Mouse (Mus musculus): ENCODE results near the gene Pfkfb3. TPM values are rescaled to one million over a fixed set of nuclear protein-coding genes. Genes with fewer than 3 reads are reported as not detected.

Pfkfb3 gene
- total RNA-seq, 2 experiments from 2014 or later = 7.8 to 10.4 TPM

DNA sequence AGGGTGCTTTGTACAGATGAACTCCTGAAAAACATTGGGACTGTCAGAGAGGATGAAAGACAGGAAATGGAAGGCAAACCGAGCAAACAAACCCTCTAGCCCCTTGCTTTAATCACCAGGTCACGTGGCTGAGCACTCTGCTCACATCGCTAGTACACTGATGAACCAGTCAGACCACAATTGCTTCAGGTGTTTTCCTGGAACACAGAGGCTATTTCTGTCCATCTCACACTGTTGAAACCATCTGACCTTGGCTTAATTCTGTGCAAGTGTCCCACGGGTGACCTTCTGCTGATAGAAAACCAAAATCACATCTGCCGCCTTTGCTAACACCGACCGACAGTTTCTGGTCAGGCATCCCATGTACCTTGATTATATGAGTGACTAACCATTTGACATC is 96.0 kb downstream of the Pfkfb3 start:
- intact Hi-C loops (cut with DNase I) = no loop called here
- no peak for DNase-seq (ENCODE audit: low spot score)

DNA sequence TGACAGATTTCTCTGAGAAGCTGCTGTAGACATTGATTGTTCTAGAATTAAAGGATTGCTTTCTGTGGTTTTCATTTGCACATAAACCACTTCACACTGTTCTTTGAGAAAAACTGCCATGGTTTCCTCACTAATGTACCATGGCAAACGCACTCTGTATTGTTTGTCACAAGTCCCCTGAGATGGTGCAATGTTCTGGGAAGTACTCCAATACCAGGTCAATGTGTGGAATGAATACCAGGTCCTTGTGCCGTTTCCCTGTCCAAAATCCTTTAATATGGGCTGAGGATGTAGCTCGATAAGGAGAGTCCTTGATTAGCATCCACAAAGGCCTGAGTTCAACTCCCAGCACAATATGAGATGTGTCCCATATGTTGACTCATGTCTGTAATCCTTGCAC is 105.2 kb downstream of the Pfkfb3 start:
- intact Hi-C loops (cut with DNase I) = no loop called here

DNA sequence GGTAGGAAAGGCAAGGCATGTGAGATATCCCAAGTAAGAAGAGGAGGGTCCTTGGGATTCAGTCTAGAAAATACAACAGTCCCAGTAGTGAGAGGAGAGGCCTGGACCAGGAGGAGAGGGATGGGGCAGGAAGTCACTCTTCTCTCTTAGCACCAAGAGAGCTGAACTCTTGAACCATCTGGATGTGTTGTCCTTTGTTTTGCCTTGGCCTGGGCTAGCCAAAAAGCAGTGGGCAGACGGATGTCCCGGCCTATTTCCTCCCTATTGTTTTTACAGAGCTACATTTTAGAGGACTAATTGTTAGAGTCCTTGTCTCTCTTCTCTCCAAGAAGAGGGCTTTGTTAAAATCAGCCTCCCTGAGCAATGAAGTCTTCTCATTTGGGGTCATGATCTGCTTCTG is 106.0 kb downstream of the Pfkfb3 start:
- intact Hi-C loops (cut with DNase I) = no loop called here
- no peak for DNase-seq (ENCODE audit: low spot score)

More for the DNA sequence above, 105.2 kb downstream of the Pfkfb3 start:
- no peak for DNase-seq (ENCODE audit: low spot score)

DNA sequence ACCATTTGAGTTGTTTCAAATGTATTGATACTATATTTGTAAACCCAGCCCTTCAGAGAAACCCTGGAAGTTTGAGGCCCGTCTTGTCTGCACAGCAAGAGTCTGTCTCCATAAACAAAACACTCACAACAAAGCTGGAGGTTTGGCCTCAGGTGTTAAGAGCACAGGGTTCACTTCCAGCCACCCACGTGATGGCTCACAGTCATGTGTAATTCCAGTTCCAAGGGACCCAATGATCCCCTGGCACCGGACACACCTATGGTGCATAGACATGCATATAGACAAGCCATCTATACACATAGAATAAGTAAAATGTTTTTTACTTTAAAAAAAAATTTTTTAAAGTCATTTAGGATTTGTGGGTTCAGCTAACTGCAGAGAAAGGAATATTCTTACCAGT is 108.2 kb downstream of the Pfkfb3 start:
- intact Hi-C loops (cut with DNase I) = no loop called here
- no peak for DNase-seq (ENCODE audit: low spot score)

DNA sequence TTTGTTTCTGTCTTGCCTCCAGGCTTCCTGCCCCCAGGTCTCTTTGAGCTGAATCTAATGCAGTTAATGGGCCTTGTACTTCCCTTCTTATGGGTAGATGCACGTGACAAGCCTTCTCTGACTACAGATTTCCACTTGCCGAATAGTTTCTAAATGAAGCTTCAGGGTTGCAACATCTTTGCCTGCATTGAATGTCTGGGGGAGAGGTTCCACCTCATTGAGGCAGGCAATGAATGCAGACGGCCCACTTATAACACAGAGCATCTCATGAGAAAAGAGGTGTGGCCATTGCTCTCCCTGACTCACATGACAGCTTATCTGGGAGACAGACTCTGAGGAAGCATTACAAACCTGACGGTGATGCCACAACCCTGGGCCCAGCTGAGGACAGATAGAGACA is 112.0 kb downstream of the Pfkfb3 start:
- intact Hi-C loops (cut with DNase I) = no loop called here

DNA sequence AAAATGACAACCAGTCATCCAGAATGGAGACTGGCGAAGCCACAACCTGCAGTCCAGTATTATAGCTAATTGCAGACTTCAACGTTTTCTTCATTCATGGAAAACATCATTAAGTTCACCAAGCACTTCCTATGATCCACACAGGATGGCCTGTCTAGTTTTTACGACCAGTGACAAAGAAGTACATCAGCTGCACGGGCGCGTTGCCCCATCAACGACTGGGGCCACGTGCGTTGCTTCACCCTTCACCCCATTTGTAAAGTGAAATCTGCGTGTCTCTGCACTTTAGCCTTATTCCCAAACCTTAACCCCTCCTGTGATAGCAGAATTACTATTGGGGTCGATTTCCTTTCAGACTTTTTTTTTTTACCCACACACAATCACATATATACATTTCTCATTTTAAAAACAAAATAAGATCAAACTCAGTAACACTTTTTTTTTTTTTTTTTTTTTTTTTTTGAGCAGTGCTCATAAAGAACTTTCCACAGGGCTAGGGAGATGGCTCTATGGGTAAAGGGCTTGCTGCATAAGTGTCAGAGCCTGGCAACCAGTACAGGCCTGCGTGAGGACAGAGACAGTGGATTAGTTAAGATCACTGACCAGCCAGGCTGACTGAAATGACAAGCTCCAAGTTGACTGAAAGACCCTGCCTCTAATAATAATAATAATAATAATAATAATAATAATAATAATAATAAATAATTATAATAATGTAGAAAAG is 115.5 kb downstream of the Pfkfb3 start:
- DNase-seq (ENCODE audit: low spot score) = no peak
- intact Hi-C loops (cut with DNase I) = no loop called here

More for the DNA sequence above, 112.0 kb downstream of the Pfkfb3 start:
- no peak for DNase-seq (ENCODE audit: low spot score)

DNA sequence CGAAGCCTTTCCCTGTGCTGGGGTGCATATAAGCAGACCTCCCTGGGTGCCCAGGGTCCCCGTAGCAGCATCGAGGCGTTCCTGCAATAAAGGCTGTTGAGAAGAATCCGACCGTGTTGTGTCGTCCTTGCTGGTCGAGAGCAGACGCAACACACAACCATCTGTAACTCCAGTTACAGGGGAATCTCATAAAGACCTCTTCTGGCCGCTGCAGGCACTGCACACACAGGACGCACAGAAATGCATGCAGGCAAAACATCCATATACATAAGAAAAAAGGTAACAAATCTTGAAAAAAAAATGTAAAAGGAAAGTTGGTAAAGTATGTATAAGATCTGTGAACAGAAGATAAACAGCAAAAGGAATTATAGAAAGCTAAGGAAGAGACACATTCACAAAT is 117.5 kb downstream of the Pfkfb3 start:
- intact Hi-C loops (cut with DNase I) = no loop called here
- DNase-seq (ENCODE audit: low spot score) = no peak

DNA sequence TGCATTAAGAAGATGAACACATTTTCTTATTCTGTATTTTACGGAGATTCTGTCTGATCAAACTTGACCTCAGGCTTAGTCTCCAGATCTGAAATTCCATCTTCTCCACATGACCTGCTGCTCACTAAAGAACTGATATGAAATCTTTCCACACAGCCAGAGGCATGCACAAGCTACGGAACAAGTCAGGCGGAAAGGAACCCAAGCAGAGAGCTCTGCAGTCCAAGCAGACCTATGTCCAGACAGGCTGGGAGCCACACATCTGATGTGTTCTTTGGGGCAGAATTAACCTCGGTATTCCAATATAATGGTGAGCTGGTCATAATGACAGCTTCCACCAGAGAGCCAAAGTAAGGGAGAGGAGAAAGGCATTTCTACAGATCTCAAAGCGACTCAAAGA is 120.5 kb downstream of the Pfkfb3 start:
- intact Hi-C loops (cut with DNase I) = no loop called here
- DNase-seq (ENCODE audit: low spot score) = no peak

DNA sequence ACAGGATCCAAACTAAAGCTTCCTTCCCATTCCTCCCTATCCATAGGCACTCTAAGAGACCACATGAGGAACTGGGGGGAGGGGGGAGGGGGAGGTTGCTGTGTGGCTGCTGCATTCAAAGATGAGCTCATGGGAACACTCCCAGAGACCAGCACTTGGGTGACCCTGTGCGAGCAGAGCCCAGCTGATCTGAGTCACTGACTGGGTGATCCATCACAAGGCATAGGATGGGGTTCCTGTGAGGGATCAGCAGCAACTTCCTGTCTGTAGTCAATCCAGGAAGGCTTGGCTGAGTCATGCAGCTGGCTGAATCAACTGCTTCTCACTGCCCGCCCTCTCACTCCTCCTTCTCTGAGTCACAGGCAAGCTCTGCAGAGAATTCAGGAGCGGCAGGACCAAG is 124.3 kb downstream of the Pfkfb3 start:
- intact Hi-C loops (cut with DNase I) = loop anchor here (5.0 kb wide), 2 partner anchors 62 to 113 kb away; no protein-coding TSS in a partner anchor
- DNase-seq (ENCODE audit: low spot score) = peak; percentile 71

DNA sequence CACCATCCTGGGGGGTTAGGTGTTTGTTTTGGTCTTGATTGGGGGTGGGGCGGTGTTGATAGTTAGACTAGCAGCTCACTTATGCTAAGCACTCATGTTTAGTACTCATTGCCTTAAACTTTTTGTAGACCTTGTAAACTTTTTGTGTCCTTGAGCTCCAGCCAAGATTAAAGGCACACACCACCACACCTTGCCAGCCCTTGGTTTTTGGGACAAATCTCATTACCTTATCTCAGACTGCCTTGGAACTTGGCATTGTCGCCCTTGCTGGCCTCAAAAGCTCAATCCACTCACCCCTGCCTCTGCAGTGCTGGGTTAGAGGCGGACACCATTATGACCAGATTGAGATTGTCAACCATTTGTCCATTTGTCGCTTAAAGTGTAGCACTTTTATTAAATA is 125.3 kb downstream of the Pfkfb3 start:
- intact Hi-C loops (cut with DNase I) = loop anchor here (5.0 kb wide), 2 partner anchors 61 to 114 kb away; no protein-coding TSS in a partner anchor
- no peak for DNase-seq (ENCODE audit: low spot score)

DNA sequence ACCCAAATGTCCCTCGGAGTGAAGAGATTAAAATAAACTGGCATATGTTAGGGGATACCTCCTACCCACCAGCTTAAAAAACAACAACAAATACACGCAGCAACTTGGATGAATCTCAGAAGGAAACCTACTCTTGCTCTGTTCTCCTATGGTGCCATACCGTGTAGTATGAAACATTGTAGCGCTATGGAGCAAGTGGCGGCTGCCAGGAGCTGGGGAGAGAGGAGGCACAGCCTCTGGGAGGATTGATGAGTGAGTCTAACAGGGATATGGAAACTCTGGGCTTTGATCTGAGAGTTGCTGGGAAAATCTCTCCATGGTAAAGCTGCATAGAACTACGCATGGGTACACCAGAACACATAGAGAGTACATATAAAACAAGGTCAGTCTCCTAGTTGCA is 126.3 kb downstream of the Pfkfb3 start:
- intact Hi-C loops (cut with DNase I) = loop anchor here (5.0 kb wide), 2 partner anchors 60 to 115 kb away; no protein-coding TSS in a partner anchor

DNA sequence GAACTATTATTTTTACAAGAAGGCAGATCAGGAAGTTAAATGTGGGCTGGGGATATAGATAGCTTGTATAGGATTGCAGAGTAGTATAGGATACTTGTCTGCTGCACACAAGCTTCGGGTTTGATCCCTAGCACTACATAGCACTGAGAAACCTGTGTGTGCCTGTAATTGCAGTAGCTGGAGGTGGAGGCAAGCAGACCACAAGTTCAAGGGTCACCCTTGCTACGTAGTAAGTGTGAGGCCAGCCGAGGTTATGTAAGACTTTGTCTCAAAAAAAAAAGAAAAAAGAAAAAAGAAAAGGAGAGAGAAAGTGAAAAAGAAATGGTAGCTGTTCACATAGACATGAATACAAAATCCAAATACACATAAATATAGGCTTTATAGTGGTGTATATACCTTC is 127.5 kb downstream of the Pfkfb3 start:
- intact Hi-C loops (cut with DNase I) = loop anchor here (5.0 kb wide), 2 partner anchors 59 to 116 kb away; no protein-coding TSS in a partner anchor
- no peak for DNase-seq (ENCODE audit: low spot score)

More for the DNA sequence above, 126.3 kb downstream of the Pfkfb3 start:
- DNase-seq (ENCODE audit: low spot score) = no peak

DNA sequence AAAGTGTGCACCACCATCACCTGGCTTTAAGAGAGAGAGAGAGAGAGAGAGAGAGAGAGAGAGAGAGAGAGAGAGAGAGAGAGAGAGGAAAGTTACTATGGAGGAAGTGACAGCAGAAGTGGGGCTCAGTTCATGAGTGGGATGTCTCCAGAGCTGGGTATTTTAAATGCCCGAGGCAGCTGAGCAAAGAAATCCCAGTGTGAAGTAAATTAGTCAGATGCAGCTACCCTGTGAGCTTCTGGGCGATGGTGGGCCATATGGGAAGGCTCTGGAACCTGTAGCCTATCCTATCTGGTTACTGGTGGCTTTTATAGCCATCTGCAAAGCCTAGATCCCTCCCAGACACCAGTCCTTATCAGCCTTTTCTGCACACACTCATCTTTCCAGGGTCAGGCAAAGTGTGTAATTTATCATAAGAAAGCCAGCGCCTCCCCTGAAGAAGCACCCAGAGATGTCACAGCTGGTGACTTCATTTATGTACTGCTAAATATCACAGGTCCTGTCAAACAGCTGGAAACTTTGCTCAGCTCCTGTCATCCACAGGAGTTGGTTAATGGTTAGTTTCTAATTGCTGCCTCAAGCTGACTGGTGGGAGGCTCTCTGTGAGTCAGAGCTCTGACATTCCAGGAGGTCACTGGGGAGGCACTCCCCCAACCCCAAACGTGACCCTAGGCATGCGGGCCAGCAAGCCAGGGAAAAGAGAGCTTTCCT is 128.3 kb downstream of the Pfkfb3 start:
- DNase-seq (ENCODE audit: low spot score) = peak; percentile 60
- intact Hi-C loops (cut with DNase I) = loop anchor here (5.0 kb wide), 2 partner anchors 58 to 117 kb away; no protein-coding TSS in a partner anchor

DNA sequence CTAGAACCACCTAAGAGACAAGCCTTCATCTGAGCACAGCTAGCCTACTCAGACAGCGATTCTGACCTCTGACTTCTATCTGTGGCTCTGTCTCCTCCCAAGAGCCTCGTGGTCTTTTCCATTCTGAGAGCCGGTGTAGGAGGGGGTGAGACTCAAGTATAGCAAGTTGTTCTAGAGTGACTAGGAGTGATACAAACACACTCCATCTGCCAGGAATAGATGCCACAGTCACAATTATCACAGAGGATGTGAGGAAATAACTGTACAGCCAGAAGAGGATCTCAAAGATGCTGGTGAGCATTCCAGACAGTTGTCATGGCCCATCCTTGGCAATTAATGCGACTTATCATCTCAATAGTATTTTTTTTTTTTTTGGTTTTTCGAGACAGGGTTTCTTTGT is 129.6 kb downstream of the Pfkfb3 start:
- intact Hi-C loops (cut with DNase I) = no loop called here

DNA sequence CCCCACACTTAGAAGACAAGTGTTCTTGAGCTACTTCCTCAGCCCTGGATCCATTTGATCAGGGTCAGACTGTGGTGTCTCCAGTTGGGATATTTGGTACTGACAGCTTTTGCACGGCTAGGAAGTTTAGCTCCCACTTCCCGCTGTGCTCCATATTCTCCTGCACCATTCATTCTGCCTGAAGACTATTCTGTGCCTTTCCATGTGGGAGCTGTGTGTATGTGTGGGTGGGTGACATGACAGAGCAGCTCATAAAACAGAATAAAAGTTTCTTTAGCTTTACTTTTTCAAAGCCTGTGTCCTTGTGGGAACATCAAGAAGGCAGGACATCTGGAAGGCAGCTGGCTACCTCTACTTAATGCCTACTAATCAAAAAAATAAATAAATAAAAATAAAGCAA is 130.5 kb downstream of the Pfkfb3 start:
- no peak for DNase-seq (ENCODE audit: low spot score)
- intact Hi-C loops (cut with DNase I) = no loop called here

More for the DNA sequence above, 129.6 kb downstream of the Pfkfb3 start:
- DNase-seq (ENCODE audit: low spot score) = no peak

DNA sequence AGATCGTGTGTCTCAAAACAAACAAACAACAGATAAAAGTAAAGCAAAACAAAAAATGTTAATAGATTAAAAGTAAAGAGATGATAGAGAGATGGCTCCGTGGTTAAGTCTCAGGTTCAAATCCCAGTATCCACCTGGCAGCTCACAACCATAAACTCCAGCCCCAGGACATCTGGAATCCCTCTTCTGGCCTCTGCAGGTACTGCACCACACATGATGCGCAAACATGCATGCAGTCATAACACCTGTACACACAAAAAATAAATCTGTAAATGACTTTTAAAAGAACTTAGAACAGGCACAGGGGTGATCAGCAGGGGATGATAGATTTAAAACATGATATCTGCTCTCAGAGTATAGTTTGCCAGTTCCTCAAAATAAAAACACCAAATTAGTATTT is 131.5 kb downstream of the Pfkfb3 start:
- intact Hi-C loops (cut with DNase I) = no loop called here
- DNase-seq (ENCODE audit: low spot score) = no peak

Other genes with a start within 250 kb of the Pfkfb3 start
- gene Rbm17, start 50.1 kb upstream of the Pfkfb3 start, total RNA-seq (2021) = 10 to 100 TPM; 57.1 to 61.4 TPM
- not detected for gene Gm17490, start 72.2 kb upstream of the Pfkfb3 start, total RNA-seq (2021)
- 1 to 10 TPM in 1 of 2 experiments, under 1 TPM in 1; 0.64 to 1.0 TPM for gene Il2ra, start 88.7 kb upstream of the Pfkfb3 start, total RNA-seq (2021)
- gene Il15ra, start 151.2 kb upstream of the Pfkfb3 start, total RNA-seq (2021) = 10 to 100 TPM; 28.6 to 37.3 TPM
- gene Fbh1, start 223.5 kb upstream of the Pfkfb3 start, total RNA-seq (2021) = 10 to 100 TPM; 72.5 to 73.6 TPM
- gene Ankrd16, start 223.8 kb upstream of the Pfkfb3 start, total RNA-seq (2021) = 10 to 100 TPM; 18.8 to 21.5 TPM

Data from heart, postnatal 25 days (tissue).